Mouse (Mus musculus): Measurements from ENCODE around the gene Daxx.
A peak's percentile ranks its signal among the peaks of the same experiment; 100 is the strongest.
"Not testable (repeated sequence)": the region's sequence is repeated elsewhere in the genome, so short reads cannot be mapped to it uniquely, and the experiment has no call there.

The Daxx gene

DNA sequence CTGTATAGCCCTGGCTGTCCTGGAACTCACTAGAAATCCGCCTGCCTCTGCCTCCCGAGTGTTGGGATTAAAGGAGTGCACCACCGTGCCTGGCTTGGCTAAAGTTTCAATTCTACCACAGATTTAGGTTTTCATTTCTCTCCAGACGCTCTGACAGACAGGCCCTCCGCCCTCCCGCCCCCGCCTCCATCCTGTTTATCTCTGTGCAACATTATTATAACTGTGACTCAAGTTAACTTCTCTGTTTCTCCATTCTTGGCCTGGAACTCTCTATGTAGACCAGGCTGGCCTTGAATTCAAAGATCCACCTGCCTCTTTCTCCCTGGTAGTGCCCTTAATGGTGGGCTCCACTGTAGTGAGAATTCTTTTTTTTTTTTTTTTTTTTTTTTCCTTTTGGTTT is 6.7 kb upstream of the Daxx start:
- no peak for DNase-seq (ENCODE audit: low read depth, low spot score)

DNA sequence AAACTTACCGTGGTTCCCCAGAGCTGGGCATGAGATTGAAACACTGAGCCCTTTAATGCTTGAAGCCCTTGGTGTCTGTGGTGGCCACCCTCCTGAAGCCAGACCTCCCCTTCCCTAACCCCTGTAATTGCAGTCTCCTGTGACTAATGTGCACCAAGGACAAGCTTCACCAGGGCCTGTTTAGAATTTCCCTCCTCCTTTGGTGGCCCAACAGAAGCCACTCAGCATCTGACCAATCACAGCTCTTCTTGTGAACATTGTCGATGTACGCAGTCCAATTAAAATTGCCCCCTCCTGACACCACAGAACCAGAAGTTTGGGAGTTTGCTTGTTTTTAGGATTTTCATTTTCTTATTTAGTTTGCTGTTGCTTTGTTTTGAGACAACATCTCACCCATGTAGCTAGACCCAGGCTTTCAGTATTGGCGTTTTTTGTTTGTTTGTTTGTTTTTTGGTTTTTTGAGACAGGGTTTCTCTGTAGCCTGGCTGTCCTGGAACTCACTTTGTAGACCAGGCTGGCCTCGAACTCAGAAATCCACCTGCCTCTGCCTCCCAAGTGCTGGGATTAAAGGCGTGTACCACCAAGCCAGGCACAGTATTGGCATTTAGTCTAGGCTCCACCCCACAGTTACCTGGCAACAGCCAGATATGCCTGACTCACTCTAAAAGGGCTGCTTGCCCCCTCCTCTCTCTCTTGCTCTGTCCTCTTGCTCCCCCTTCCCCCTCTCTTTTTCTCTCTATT is 5.1 kb upstream of the Daxx start:
- DNase-seq (ENCODE audit: low read depth, low spot score): not testable (repeated sequence)

DNA sequence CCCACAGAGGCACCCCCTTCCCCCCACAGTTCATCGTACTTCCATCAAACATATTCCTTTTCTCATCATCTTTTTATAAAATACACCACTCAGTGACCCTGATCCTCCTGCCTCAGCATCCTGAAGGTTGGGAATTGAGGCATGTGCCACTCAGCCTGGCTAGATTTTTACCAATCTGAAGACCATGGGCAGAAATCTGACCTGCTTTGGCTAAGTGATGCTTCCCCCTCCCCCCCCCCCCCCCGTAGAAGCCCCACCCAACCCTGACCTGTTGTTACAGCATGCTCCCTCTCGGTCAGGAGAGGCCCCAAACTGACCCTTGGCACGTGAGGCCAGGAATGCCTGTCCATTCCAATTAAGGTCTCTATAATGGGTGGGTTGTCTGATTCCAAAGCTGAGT is 4.4 kb upstream of the Daxx start, which contains the start of gene Platr17:
Gene Platr17, plus strand, starts transcription at position 301 of the 400 bp plus-strand sequence.
- not testable (repeated sequence) for DNase-seq (ENCODE audit: low read depth, low spot score)

DNA sequence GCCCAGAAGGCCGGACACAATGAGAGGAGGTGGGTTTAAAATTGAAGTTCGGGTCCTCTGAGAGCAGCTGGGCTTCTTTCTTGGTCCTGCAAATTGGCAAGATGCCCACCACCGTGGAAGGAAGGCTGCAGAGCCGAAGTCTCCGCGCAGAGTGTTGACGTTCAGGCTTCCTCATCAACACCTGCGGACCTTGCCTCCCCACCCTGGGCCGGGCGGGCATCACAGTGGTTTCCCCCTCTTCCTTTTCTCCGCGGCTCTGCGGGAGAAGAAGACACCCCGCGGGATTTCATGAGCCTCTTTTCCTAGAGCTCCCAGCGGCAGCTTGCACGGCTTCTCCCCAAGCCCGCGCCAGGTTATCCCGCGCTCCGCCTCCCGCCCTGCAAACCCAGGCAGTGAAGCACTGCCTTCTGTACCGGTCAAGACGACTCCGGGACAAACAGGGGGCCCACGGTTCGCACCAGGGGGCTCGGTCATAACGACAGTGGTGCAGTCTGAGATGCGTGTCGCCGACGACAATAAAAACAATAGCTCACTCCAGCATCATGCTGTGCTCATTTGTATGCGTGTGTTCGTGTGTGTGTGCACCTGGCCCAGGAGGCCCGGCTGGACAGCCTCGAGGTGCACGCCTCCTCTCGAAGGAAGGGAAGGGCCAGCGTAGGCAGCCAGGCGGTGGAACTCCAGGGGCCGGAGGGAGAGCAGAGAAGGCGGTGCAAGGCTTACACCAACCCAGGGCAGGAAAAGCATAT is 710 bp upstream of the Daxx start:
- no peak for DNase-seq (ENCODE audit: low read depth, low spot score)

DNA sequence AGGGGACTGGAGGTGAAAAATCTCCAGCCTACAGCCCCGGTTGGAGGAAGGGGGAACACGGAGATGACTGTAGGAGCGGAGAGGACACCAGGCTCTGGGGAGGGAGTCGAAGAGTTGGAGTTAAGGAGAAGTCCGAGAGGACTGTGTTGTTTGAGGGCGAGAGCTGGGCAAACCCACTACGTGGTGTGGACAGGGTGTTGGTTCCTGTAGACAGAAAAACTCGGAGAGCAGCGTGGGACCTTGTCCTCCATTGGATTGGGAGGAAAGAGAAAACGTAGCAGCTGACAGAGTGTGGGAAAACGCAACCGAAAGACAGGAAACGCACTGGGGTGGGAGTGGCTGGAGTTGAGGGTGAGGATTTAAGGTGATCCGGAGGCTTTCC is 646 bp downstream of the Daxx start:
- no peak for DNase-seq (ENCODE audit: low read depth, low spot score)

DNA sequence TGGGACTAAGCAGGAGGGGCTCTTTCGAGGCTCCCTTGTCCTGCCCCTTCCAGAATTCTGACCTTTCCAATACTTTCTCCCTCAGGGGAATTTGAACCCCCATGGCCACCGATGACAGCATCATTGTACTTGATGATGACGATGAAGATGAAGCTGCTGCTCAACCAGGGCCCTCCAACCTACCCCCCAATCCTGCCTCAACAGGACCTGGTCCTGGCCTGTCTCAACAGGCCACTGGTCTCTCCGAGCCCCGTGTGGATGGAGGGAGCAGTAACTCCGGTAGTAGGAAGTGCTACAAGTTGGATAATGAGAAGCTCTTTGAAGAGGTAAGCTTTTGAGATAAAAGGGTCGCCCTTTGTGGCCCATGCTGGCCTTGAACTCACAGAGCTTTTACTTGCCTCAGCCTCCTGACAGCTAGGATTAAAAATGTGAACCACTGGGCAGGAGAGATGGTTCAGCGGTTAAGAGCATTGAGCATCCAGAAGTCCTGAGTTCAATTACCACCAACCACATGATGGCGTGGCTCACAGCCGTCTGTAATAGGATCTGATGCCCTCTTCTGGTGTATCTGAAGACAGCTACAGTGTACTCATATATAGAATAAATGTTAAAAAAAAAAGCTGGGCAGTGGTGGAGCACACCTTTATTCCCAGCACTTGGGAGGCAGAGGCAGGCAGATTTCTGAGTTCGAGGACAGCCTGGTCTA is 1.3 kb downstream of the Daxx start:
- DNase-seq (ENCODE audit: low read depth, low spot score): no peak

DNA sequence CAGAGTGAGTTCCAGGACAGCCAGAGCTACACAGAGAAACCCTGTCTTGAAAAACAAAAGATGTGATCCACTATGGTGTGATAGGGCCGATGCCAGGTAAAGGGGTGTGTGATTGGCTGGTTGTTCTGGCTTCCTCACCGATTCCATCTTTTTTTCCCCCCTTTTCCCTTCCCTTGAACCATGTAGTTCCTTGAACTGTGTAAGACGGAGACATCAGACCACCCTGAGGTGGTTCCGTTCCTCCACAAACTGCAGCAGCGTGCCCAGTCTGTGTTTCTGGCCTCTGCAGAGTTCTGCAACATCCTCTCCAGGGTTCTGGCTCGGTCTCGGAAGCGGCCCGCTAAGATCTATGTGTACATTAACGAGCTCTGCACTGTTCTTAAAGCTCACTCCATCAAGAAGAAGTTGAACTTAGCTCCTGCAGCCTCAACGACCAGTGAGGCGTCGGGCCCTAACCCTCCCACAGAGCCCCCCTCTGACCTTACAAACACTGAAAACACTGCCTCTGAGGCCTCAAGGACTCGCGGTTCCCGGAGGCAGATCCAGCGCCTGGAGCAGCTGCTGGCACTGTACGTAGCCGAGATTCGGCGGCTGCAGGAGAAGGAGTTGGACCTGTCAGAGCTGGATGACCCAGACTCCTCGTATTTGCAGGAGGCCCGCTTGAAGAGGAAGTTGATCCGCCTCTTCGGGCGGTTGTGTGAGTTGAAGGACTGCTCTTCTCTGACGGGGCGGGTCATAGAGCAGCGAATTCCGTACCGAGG is 2.0 kb downstream of the Daxx start:
- DNase-seq (ENCODE audit: low read depth, low spot score): no peak

DNA sequence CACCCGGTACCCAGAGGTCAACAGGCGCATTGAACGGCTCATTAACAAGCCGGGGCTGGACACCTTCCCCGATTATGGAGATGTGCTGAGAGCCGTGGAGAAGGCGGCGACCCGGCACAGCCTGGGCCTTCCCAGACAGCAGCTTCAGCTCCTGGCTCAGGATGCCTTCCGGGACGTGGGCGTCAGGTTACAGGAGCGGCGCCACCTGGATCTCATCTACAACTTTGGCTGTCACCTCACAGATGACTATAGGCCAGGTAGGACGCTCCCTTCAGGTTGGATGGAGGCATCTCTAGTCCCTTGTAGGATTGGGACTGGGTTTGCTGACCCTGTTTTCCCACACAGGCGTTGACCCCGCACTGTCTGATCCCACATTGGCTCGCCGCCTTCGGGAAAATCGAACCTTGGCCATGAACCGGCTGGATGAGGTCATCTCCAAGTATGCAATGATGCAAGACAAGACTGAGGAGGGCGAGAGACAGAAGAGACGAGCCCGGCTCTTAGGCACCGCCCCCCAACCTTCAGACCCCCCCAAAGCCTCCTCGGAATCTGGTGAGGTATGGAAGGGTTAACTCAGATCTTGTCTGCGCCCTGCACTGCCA is 2.7 kb downstream of the Daxx start:
- DNase-seq (ENCODE audit: low read depth, low spot score): no peak

DNA sequence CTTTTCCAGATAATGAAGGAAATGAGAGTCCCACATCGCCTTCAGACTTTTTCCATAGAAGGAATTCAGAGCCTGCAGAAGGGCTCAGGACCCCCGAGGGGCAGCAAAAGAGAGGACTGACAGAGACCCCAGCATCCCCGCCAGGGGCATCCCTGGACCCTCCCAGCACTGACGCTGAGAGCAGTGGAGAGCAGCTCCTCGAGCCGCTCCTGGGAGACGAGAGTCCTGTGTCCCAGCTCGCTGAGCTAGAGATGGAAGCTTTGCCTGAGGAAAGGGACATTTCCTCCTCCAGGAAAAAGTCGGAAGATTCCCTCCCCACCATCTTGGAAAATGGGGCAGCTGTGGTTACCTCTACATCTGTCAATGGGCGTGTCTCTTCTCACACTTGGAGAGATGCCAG is 4.0 kb downstream of the Daxx start:
- DNase-seq (ENCODE audit: low read depth, low spot score): no peak

DNA sequence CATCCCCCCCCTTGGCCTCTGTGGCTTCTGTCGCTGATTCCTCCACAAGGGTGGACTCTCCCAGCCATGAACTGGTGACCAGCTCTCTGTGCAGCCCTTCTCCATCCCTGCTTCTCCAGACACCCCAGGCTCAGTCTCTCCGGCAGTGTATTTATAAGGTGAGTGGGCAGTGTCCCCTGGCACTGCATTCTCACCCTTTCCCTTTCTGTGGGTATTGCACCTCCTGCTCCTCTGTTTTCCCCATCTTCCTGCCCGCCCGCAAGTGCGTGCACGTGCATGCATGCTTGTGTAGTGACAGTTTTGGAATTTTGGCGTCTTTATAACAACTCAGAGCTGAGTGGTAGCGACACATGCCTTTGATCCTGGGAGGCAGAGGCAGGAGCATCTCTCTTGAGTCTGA is 4.7 kb downstream of the Daxx start:
- no peak for DNase-seq (ENCODE audit: low read depth, low spot score)

DNA sequence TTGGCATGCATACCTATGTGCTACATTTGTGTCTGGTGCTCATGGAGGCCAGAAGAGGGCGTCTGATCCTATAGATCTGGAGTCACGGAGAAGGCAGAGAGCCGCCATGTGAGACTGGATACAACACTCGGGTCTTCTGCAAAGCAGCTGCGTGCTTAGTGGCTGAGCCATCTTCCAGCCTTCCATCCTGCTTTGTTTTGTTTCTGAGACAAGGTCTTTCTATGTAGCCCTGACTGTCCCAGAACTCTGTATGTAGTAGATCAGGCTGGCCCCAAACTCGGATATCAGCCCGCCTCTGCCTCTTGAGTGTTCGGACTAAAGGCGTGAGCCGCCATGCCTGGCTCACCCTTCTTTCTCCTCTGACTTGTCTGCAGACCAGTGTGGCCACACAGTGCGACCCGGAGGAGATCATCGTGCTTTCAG is 5.8 kb downstream of the Daxx start:
- no peak for DNase-seq (ENCODE audit: low read depth, low spot score)

DNA sequence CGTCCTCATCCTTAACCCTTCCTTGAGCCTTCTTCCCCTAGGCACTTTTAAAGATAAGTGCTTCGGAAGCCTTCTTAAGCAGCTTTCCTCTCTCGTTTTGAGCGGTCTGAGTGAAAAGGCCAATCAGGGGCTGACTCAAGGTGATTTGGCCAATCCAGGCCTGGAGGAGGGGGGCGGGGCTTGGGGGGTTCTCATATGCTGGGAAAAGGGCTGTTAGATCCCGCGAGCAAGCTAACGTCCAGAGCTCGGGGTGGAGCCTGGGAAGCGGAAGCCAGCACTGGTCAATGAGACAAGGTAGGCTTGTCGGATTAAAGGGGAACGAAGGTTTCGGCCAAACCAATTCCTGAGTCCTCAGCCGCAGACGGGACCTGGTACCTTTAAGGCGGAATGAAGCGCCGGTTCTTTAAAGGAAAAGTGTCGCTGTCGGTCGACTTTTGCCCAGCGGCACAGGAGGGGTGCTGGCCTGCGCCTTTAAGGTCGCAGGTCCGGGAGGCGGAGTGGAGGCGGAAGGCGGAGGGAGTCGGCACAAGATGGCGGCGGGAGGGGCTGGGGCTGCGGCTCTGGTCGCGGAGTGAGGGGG is 6.5 kb downstream of the Daxx start, which contains the start of the genes Tapbp and Zbtb22:
Gene Tapbp, plus strand, starts transcription at position 229 of the 580 bp plus-strand sequence.
Gene Zbtb22, plus strand, starts transcription at position 234 of the 580 bp plus-strand sequence.
- peak; percentile 98 for DNase-seq (ENCODE audit: low read depth, low spot score)

DNA sequence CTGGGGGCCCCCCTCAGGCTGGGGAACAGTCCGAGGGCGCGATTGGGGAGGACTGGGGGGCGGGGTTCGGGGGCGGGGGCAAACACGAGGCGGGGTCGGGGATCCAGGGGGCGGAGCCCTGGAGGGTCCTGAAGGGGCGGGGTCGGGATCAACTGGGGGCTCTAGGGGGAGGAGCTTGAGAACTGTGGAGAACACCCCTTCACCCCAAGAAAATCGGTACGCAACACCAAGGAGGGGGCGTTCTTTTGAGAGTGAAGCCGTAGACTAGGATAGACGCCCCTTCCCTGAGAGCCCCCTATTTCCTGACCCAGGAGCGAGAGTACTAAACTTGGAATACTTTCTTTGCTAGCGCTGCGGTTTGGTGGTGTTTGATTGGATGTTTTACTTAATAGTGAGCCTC is 7.1 kb downstream of the Daxx start:
- DNase-seq (ENCODE audit: low read depth, low spot score): no peak

DNA sequence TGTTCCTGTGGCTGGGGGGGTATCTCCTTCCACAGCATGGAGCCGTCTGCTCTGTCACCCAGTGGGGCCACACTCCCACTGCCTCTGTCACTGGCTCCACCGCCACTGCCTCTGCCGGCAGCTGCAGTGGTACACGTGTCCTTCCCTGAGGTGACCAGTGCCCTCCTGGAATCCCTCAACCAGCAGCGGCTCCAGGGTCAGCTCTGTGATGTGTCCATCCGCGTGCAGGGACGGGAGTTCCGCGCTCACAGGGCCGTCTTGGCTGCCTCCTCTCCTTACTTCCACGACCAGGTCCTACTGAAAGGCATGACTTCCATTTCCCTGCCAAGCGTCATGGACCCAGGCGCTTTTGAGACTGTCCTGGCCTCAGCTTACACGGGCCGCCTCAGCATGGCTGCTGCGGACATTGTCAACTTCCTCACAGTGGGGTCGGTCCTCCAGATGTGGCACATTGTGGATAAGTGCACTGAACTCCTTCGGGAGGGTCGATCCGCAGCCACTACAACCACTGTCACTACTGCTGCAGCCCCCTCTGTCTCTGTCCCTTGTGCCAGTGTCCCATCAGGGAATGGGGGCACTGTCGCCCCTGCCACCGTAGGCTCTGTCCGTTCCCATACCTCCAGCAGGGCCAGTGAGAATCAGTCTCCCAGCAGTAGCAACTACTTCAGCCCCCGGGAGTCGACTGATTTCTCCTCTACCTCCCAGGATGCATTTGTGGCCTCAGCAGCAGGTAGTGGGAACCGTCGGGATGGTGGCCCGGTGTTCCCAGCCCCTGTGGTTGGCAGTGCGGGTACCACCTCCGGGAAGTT is 7.8 kb downstream of the Daxx start:
- no peak for DNase-seq (ENCODE audit: low read depth, low spot score)

DNA sequence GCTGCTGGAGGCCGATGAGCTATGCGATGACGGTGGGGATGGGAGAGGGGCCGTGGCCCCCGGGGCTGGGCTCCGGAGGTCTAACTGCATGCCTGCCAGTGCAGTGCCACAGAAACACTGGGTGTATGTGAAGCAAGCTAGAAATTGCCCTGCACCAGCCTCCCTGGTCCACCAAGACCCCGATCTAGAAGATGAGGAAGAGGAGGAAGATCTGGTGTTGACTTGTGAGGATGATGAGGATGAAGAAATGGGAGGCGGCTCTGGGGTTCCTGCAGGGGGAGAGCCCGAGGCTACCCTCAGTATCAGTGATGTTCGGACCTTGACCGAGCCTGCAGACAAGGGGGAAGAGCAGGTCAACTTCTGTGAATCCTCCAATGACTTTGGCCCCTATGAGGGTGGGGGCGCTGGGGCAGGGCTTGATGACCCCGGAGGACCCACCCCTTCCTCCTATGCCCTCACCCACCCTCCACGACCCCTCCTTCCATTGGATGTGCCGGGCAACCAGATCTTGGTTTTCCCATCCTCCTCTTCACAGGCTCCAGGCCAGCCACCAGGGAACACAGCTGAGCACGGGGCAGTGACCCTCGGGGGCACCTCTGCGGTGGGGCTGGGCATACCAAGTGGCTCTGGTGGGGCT is 8.6 kb downstream of the Daxx start:
- no peak for DNase-seq (ENCODE audit: low read depth, low spot score)

DNA sequence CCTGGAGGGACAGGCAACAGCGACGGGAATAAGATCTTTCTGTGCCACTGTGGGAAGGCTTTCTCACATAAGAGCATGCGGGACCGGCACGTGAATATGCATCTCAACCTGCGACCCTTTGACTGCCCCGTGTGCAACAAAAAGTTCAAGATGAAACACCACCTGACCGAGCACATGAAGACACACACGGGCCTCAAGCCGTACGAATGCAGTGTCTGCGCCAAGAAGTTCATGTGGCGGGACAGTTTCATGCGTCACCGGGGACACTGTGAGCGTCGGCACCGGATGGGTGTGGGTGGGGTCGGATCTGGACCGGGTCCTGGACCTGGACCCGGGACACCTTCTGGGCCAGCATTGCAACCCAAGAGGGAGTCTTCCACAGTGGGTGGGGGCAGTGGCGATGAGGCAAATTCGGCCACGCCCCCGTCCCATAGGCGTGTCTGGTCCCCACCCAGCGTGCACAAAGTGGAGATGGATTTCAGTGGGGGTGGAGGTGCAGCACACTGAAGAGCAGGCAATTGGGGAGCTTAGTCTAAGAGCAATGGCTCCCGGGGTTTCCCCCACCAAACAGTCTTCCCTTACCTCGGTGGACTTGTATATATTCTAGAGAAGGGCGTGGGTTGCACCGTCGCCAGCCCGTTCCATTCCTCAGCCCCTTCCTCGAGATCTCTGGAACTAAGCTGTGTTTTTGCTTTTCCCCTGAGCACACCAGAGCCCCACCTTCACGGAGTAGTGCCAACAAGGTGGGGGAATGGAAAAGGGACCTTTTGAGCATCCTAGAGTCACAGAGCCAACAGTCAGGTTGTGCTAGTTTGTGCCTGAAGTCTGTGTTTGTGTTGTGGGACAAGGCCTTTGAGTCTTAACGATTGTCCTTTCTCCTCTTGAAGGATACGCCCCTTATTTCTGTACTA is 9.3 kb downstream of the Daxx start:
- DNase-seq (ENCODE audit: low read depth, low spot score): no peak

DNA sequence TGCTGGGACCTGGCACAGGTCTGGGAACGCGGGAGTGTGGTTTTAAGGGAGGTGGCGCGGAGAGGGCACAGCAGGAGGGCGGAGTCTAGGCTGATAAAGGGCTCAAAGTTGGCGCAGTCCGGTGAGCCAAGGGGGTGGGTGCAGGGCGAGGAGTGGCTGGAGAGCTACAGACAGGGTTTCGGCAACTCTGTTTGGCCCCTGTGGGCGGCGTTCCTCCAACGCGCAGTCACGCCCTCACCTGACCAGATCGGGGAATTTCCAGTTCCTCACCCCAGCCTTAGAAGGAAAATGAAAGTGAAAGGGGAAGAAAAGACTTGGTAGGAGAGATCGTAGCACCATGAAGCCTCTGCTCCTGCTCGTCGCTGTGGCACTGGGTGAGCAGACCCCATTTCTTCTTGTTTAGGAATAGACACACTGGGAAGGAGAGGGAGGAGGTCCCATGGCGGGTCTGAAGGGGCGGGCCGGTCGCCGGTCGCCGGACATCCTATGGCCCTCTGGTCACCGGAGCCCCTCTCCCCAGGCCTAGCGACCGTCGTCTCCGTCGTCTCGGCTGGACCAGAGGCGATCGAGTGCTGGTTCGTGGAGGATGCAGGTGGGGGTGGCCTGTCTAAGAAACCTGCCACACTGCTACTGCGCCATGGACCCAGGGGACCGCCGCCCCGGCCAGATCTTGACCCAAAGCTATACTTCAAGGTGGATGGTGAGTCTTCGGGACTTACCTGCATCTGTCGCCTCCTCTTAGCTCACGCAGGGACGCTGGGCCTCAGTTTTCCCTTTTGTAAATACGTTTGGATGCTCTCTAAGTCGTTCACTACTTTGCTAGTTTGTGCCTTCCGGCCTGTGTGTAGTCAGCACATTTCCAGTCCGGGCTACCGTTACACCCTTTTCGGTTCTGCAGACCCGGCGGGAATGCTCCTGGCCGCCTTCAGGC is 10.4 kb downstream of the Daxx start:
- no peak for DNase-seq (ENCODE audit: low read depth, low spot score)
